Mouse (Mus musculus) gastrocnemius, adult 8-10 months (tissue): ENCODE results near the gene Rcor2. TPM values are rescaled to one million over a fixed set of nuclear protein-coding genes. Genes with fewer than 3 reads are reported as not detected.

Experiments
- DNase-seq, 2 experiments: peaks; one replicate each; pipeline ENCODE4 v3.0.0; 2022; ENCODE audit warnings: low spot score in 2 of 2
- total RNA-seq, 4 experiments: library from RNA; stranded (reverse); gene quantifications; 2 replicates each; pipeline ENCODE4 v1.2.4; 2022

The Rcor2 gene
- total RNA-seq, 4 experiments from 2014 or later = 1.8 to 4.2 (median 2.1) TPM

DNA sequence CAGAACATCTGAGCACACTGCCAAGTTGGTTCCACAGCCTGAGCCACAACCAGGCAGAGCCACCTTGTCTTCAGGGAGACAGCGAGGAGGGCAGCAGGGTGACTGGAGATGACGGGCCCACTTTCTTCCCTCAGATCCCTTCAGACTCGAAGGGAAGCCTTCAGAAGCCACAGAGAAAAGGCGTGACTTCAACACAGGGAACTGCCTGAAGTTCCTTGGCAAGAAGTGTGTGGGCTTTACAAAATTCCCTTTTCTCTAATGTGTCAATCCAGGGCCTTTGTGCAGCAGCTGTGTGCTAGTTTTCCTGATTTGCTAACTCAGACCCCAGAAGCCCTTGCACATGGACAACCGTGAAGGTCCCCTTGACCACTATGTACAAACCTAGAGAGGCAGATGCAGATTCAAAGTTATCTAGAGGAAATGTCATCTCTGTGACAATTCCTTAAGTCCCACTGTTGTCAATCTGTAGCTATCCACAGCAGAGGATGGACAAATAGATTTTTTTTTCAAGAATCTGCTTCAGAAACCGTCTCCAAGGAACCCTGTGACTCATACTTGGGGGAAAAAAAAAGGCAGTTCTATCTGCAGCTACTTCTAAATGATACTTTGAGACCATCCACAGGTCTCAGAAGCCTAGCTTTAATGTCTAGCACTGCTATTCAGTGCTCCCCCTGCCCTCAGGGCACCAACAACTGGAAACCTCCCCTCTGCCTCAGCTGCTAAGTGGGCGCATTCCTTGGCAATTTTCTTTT, 25.0 kb downstream of the Rcor2 start:
- no peak for DNase-seq

DNA sequence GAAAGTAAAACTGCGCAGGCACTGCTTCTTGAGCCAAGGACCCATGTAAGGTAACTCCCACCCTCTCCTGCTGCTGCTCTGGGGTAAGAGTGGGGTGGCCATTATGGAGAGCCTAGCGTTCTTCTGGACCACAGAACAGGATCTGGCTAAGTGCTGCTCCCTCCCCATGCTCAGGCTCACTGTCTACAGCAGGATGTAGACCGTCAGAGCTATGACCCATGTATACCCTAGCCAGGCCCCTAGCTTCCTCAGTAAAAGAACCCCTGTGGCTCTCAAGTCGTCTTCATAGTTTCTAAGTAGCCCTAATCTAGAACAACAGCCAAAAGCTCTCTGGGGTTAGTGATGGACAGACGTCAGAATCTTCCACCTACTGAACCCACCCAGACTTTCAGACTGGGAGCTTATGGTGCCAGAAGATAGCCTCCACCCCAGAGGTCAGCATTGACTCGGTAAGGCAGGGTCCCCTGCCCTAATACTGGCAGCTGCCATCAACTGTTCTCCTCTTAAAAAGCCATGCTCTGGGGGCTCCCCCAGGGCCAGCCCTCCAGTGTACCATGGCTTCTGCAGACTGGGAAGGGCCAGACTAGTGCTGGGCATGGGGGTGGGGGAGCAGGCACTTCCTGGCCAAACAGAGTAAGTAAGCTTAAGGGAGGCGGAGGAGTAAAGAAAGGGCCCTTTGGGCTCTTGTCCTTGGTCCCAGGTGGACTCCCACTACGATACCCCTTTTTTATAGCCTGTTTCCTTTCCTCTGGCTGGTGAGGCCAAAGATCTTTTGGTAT, 27.2 kb downstream of the Rcor2 start:
- no peak for DNase-seq

DNA sequence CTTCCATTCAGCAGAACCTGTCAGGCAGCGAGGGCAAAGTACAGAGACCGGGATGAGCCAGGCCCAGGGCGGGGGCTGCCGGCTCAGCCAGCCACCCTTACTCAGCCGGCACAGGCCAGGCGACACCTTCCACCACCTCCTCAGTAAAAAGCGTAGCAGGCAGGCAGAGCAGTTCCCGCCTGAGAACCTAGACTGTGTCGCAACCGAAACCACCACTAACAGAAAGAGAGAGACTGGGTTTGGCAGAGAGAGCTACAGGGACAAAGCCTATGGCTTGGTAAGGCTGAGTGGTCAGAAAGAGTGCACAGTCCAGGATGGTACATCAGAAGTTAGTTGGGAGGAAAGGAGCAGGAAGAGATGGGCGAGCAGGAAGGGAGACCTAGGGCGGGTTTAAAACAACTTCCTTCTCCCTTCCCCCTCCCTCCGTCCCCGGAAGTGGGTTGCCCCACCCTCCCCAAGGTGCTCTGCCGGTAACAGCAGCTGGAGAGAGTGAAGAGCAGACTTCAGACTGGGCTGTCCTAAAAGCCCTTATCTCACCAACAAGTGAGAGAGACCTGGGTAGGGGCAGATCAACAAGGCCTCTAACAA, 28.0 kb downstream of the Rcor2 start:
- no peak for DNase-seq

DNA sequence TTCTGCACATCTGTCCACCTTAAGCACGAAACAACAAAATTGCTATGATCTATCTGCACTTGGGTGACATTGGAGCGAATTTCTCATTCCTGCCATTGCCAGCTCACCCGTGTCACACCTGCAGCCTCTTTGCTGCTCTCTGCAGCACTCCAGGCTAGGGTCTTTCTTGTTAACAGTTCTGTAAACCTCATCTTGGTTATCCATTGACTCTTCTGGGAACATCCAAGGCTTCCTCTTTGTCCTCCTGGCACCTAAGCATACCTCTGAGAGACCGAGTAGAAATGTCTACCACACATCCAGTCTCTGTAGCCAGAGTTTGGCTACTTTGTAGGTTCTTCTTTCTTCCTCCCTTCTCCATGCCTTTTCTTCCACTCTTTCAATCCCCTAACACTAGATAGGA, 28.8 kb downstream of the Rcor2 start:
- DNase-seq = no peak

DNA sequence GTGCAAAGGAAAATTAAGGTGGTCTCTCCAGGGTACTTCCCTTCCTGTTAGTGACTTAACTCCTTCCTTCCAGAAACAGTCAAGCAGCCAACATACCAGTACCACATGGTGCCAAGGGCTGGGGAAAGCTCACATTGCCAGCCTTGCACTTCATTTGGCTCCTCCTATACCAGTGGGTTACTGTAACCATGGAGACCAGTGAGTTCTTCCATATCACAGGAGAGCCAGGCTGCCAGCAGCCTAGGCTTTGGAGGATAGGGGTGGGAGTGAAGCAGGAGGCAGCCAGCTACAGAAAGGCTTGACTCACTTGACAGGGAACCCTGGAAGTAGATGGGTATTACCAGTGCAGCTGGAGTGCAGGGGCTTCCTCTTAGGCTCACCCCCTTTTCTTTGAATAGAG, 31.9 kb downstream of the Rcor2 start:
- DNase-seq = no peak

DNA sequence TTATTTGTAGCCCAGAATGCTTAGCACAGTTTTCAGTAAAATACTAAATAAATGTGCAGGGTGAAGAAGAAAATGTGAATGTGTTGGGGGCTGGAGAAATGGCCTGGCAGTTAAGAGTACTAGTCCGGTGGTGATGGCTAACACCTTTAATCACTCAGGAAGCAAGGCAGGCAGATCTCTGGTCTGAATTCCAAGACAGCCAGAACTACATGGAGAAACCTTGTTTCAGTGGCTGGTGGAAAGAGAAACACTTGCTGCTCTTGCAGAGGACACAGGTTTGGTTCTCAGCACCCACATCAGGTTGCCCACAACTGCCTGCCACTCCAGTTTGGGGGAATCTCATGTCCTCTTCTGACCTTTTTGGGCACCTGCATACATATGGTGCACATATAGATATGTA, 33.0 kb downstream of the Rcor2 start:
- no peak for DNase-seq

DNA sequence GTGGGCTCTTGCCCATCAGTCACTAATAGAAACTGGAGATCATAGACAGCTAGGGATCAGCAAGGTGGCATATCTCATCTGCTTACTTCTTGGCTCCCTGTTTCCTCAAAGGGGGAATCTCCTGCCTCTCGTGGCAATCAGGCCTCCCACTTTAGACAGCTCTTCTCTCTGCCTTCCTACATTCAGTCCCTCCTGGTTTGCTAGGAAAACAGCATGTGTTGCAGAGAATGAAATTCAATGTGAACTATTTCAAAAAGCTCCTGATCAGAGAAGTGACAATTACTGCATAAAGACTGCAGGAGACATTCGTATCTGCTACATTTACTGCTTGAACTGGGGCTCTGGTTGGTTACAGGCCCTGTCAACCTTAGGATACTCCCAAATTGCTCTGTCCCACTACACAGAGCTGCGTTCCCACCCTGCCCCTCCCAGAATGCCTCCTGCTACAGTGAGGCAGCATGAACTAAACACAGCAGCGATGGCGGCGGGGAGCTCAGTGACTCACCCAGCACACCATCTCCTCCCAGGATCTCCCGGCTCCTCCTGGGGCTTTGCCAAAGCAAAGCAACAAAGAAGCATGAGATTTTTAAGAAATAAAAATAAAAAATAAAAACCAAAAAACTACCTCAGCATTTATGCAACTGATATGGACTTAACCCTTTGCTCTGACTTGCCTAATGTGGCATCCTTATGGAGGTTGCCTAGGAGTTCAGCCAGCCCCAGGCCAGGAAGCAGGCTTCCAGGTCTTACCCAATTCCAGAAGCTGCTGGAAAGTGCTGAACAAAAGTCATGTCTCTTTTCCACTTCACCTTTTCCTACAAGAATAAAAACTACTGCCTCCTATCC, 34.7 kb downstream of the Rcor2 start:
- DNase-seq = no peak

DNA sequence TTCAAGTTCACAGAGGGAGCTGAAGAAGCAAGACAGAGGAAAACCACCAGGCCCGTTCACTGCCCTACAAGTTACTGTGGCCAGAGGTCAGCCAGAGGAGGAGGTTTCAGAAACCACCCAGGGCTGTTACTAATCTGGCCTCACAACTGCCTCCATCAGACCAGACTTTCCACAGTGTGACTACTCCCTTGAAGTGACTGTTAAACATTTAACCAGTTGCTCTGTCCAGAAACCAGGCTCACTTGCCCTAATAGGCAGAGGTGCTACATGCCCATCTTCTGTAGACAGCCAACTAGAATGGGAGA, 35.3 kb downstream of the Rcor2 start:
- no peak for DNase-seq

DNA sequence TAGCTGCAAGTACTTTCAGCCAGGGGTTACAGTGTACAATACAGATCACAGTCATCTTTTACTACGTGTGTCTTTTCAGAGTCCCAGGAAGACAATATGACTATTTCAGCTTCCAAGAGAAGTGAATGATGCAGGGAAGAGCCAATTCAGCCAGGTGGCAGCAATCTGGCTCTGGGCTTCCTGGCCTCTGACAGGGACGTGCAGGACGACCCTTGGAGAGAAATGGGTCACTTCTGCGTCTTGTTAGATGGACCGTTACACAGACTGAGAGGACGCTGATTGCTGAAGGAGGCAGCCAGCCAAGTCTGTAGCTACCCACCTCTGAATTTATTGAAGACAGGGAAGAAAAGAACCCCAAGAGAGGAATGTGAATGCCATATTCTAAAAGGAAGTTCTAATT, 36.7 kb downstream of the Rcor2 start:
- no peak for DNase-seq

DNA sequence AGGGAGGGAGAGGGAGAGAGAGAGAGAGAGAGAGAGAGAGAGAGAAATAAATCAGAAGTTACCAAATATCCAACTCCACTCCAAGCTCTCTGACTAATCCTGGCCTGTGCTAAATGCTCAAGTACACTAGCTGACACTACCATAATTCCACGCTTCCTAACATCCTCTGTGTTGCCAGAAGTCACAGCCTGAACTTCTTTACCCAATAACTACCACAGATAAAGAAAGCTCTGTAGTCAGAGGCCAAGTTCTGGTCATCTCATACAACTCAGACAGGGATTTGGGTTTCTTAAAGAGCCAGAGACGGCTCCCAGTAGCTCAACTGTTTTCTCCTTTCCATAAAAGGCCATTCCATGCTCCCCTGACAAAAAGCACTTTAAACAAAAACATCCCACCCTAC, 37.7 kb downstream of the Rcor2 start:
- DNase-seq = no peak

DNA sequence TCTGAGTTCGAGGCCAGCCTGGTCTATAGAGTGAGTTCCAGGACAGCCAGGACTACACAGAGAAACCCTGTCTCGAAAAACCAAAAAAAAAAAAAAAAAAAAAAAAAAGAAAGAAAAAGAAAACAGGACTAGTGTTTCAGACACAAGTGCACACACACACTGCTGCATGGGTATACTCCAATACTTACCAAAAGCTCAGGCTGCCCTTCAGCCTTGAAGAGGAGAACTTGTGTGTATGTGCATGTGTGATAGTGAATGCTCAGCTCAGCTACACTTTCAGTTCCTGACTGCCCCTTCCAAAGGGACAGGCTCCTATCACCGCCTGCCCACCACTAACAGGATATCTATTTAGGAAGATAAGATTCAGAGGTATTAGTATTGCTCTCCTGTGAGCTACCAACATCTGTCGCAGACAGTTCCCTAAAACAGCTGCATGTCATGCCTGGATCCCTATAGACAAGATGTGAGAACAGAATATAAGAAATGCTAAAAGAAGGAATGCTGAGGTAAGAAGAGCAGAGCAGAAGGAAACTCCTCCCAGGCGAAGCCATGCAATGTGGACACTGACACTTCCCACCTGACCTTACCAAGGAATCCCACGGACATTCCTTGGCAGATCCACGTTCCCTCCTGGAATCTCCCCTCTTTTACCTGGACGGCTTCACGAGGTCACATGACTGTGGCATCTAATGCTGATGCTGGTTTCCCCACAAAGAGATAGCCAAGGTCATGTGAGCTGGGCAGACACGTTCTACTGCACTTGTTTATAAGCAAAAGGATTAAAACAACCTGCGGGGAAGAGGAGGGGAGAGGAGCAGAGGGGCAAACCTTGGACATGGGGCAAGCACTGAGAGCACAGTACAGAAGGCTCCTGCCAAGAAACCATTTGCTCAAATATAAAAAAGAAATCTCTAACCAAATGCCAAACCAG, 38.5 kb downstream of the Rcor2 start:
- DNase-seq = no peak

DNA sequence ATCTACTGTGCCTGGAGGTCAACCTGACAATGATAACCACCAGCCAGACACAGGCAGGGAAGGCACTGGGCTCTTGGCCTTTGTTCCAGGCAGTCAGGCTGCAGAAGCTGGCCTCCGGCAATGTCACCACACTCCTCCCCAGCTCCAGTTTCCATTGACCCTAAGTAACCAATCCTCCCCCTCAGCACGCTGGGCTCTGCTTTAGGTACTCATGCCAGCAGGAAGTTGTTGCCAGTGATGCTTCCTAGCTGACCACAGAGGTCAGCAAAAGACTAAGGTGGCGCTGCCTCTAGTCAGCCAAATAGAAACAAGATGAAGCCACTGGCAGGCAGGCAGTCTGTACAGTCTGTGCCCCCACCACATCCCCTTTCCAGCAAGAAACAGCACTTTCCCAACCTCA, 39.8 kb downstream of the Rcor2 start:
- peak; percentile 53 to 78 for DNase-seq

DNA sequence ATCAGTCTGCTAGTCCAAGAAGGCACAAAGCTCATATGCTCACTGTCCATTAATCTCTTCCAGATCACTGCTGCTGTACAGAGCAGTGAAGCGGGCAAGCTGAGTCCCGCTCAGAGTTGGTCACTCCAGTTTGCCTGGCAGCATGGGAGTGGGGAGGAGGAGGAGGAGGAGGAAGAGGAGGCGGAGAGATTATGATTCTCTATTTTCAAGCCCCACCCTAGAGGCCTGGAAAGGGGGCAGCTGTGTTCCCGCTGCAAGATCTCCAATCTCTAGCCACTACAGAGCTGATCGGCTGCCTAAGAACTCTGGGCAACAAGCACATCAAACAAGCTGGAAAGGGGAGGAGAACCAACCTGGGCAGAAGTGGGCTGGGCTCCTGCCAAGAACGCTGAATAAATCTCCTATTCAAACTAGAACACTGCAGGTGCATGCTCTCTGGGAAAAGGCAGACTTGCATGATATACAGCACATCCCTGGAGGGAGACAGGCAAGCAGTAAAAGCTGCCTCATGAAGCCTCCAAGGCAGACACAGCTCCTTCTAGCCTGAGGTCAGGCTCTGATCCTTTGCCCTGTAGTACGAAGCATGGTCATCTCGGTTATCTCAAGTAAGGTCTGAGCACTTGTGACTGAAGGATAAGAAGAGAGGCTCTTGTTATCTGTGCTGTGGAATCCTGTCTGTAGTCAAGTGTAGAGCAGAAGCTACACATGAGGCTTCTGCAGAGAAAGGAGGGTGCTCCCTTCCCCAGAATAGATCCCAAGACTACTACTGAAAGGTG, 41.1 kb downstream of the Rcor2 start:
- DNase-seq = no peak

DNA sequence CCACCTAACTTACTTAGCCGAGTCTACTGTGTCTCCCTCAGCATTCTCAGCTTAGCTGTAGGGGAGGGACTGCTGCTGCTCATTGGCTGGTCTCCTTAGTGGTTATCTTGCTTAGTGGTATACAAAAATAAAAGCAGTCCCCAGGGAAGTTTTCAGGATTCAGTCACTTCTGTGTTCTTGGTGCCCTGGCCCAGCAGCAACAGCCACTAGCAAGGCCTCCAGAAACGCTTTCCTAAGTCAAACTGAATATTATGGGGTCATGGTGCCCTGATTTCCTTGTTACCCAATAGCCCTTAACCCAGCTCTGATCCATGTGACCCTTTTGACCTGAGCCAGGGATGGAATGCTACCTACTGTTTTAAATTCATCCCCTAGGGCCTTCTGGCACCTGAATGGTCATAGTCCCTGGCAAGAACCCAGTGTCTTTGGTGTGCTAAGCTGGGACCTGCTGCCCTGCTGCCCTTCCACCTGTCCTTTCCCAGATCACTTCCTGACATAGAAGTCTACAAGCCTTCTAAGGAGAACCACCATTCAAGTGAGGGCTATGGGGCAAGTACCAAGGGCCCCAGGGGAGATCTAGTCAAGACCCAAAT, 42.7 kb downstream of the Rcor2 start:
- no peak for DNase-seq

DNA sequence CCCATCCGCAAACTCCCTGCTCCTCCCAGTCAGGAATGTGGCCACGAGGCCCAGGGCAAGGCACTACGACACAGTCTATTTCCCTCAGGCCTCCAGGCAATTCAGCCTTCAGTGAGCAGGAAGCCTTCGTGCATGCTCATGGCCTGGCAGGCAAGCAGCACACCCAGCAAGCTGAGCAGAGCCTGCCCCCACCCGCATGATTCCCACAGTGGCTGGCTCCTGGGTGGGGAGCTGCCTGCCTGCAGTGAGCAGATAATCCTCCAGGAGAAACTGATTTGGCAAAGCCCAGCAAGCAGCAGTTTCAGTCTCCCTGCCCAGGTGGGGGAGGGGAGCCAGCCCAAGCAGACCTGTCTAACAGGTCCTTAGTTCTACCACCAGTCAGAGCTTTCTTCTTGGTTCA, 43.6 kb downstream of the Rcor2 start:
- peak in 1 of 2 experiments; percentile 36 for DNase-seq

DNA sequence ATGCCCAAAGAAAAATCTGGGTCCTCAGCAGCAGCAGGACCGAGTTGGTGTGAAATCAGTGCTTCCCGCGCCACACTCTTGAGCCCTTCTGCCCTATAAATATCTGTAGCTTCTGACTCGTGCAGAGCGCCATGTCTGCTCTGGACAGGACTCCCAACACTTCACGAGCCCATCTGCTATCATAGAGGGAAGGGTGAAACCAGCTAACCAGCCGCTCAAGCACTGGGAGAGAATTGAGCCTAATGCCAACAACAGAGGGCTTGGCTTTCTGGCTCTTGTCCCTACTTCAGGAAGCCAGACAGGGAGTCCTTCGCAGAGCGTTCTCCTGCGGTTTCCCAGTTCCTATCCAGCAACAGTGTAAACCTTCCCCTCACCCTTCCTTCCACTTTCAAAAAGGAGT, 44.2 kb downstream of the Rcor2 start:
- DNase-seq = no peak

DNA sequence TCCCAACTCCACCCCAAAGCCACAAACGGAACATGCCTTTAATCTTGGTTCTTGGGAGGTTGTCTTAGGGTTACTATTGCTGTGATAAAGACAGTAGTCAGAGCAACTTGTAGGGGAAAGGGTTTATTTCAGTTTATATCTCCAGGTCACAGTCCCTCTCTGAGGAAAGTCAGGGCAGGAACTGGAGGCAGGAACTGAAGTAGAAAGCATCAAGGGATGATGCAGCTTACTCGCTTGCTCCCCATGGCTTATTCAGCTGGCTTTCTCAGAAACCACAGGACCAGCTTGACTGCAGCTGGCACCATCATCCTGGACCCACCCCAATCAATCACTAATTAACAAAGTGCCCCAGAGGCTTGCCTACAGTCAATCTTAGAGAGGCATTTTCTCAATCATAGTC, 46.5 kb downstream of the Rcor2 start:
- DNase-seq = no peak

DNA sequence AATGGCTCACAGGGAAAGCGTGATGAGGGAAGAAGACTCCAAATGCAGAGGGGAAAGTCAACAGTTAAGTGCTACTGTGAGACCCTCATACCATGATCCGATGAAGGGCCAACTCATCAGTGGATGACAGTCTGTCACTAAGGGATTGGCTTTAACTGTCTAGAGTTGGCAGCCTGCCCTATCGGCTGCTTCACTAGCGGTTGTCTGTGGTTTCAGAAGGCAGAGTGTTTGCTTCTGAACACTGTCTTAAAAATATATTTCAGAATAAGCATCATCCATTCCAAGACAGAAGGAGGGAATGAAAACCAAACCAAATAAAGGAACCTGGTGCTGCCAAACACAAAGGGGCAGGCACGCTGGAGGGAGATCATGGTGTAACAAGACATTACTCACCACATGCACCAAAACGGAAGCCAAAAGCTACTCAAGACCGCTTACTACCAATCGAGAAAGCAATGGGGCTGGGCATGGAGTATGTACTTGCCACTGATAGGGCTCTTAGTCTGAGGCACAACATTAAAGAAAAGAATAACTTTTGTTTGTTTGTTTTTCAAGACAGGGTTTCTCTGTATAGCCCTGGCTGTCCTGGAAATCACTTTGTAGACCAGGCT, 48.0 kb downstream of the Rcor2 start:
- DNase-seq = no peak

DNA sequence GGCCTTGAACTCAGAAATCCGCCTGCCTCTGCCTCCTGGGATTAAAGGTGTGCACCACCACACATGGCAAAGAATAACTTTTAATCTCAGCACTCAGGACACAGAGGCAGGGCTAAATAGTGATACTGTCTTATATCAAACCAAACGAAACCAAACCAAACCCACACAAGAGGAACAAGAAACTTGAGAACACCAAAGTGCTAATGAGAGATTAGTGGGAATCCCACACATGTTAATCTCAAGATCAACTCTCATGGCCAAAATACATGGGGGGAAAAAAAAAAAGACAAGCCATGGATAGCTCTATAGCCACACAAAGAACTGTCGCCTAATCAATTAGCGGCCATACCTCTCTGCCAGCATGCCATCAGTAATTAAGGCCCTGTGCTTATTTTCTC, 48.5 kb downstream of the Rcor2 start:
- DNase-seq = no peak
